Mouse (Mus musculus): Measurements from ENCODE around the gene Sult5a1.
"Not testable (repeated sequence)": the region's sequence is repeated elsewhere in the genome, so short reads cannot be mapped to it uniquely, and the experiment has no call there.

The Sult5a1 gene

GRCm38 (mm10) chr8:123157888-123158465 lies at the start of gene Sult5a1:
Gene Sult5a1 (minus strand): TSS chr8:123158315.
- ATAC-seq (ENCODE audit: insufficient number of reproducible peaks, low FRiP score, low TSS enrichment) = no peak

GRCm38 (mm10) chr8:123203571-123203970 lies 45.5 kb upstream of the Sult5a1 start:
- ATAC-seq (ENCODE audit: insufficient number of reproducible peaks, low FRiP score, low TSS enrichment) = no peak

DNA sequence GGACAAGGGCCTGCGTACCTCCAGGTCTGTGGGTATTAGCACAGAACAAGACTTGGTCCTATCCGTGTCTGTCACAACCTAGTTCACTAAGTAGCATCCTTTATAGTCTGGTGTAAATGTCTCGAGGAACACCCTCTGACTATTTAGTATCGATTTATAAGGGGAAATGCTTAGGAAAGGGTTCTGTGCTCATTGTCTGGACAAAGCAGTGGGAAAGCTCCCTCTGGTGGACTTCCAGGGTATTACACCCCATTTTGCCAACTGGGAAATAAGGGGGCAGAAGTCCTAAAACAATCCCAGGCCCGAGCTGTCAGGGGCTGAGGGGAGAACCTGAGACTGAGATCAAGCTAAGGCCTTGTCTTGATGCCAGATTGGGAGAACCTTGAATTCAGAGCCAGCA lies 44.2 kb upstream of the Sult5a1 start:
- ATAC-seq (ENCODE audit: insufficient number of reproducible peaks, low FRiP score, low TSS enrichment) = 0 out of 2 replicates have a peak, but pooled peaks have one; percentile 15

GRCm38 (mm10) chr8:123199864-123200263 lies 41.7 kb upstream of the Sult5a1 start:
- ATAC-seq (ENCODE audit: insufficient number of reproducible peaks, low FRiP score, low TSS enrichment) = no peak

- not testable (repeated sequence) for ATAC-seq (ENCODE audit: insufficient number of reproducible peaks, low FRiP score, low TSS enrichment)
Measured at GRCm38 (mm10) chr8:123197016-123197415, 38.9 kb upstream of the Sult5a1 start.

- ATAC-seq (ENCODE audit: insufficient number of reproducible peaks, low FRiP score, low TSS enrichment) = no peak
Measured at GRCm38 (mm10) chr8:123193771-123194170, 35.7 kb upstream of the Sult5a1 start.

GRCm38 (mm10) chr8:123191908-123192307 lies 33.8 kb upstream of the Sult5a1 start:
- no peak for ATAC-seq (ENCODE audit: insufficient number of reproducible peaks, low FRiP score, low TSS enrichment)

DNA sequence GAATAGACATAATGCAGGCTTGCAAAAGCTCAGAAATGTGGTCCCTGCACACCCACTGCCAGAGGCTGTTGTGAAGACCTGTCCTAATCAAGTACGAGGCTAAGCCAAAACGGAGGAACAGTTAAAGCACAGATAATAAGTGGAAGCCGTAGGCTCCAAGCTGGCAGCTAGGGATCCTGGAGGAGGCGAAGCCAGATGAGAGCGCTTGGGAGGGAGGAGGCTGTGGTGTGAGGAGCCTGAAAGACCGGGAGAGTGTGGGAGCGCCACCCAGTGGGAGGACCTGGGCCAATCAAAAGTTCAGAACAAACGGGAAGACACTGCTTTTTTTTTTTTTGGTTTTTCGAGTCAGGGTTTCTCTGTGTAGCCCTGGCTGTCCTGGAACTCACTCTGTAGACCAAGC lies 32.6 kb upstream of the Sult5a1 start:
- 0 out of 2 replicates have a peak, but pooled peaks have one; percentile 49 for ATAC-seq (ENCODE audit: insufficient number of reproducible peaks, low FRiP score, low TSS enrichment)

DNA sequence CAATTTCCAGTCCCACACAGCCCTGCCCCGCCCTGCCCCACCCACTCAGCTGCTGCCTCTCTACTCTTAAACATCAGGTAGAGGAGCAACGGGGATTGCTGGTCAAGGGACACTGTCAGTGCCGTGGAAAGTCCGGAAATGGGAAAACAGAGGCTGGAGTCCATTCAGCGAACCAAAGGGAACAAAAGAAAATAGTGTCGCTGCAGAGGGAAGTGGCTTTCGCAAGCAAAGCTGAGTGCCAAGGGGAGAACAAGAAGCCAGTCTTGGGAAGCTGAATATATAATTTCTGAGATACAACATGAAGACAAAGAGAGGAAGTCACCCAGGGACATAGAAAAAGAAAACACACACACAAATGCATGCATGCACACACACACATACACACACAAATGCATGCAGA lies 30.7 kb upstream of the Sult5a1 start:
- ATAC-seq (ENCODE audit: insufficient number of reproducible peaks, low FRiP score, low TSS enrichment) = no peak

- no peak for ATAC-seq (ENCODE audit: insufficient number of reproducible peaks, low FRiP score, low TSS enrichment)
Measured at GRCm38 (mm10) chr8:123188006-123188405, 29.9 kb upstream of the Sult5a1 start.

- no peak for ATAC-seq (ENCODE audit: insufficient number of reproducible peaks, low FRiP score, low TSS enrichment)
Measured at GRCm38 (mm10) chr8:123185566-123186409, 27.7 kb upstream of the Sult5a1 start, which contains the start of gene Dpep1. Gene Dpep1 (plus strand): TSS chr8:123186242.

DNA sequence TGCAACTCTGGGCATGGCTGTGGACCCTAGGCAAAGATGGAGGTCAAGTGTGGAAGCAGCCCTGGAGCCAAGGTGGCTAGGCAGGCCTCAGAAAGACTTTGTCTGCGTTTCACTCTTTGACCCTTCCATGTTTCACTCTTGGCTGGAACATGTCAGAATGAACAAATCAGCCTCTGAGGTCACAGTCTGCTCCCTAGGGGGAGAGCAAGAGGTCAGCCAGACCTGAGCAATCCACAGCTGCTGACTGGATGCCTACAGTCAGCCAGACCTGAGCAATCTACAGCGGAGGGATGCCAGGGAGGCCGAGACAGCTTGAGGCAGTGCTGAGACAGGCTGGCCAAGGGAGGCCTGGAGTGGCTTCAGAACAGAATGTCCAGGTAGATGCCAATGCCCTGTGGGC lies 23.3 kb upstream of the Sult5a1 start:
- ATAC-seq (ENCODE audit: insufficient number of reproducible peaks, low FRiP score, low TSS enrichment) = no peak

- no peak for ATAC-seq (ENCODE audit: insufficient number of reproducible peaks, low FRiP score, low TSS enrichment)
Measured at GRCm38 (mm10) chr8:123156070-123156773, 1.9 kb downstream of the Sult5a1 start.

- no peak for ATAC-seq (ENCODE audit: insufficient number of reproducible peaks, low FRiP score, low TSS enrichment)
Measured at GRCm38 (mm10) chr8:123155177-123155576, 2.9 kb downstream of the Sult5a1 start.

DNA sequence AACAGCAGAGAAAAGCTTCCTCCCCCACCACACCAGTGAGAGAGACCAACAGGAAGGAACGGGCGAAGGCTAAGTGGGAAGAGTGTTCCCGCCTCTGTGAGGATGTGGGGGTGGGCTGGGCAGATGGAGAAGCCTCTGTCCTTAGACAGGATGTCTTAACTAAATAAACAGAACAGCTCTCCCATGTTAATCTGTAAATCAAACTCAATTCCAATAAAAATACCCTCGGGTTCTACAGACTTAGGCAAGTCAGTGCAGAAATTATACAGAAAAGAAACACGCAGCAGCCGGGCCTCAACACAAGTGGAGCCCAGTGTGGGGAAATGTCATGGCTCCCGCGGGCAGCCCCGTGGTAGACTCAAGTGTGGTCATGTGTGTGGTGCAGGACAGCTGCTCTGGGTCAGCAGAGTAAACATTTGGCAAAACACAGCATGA lies 7.4 kb downstream of the Sult5a1 start:
- ATAC-seq (ENCODE audit: insufficient number of reproducible peaks, low FRiP score, low TSS enrichment) = no peak

DNA sequence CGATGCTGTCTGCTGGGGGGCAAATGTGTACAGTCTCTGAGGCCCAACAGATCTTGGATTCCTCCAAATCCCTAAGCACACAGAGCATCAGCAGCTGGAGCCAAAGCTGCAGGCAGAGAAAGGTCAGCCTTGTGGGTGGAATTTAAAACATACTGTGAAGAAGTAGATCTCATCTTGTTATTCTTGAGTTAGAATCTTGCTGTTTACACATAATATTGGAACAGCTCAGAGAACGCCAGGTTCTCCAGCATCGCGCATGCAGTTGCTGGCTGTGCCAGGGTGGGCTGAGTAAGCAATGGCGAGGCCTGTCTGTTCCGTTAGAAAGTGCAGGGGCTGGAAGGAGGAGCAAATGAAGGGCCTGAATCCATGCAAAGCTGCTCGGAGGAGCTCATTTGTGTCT lies 11.7 kb downstream of the Sult5a1 start:
- no peak for ATAC-seq (ENCODE audit: insufficient number of reproducible peaks, low FRiP score, low TSS enrichment)

DNA sequence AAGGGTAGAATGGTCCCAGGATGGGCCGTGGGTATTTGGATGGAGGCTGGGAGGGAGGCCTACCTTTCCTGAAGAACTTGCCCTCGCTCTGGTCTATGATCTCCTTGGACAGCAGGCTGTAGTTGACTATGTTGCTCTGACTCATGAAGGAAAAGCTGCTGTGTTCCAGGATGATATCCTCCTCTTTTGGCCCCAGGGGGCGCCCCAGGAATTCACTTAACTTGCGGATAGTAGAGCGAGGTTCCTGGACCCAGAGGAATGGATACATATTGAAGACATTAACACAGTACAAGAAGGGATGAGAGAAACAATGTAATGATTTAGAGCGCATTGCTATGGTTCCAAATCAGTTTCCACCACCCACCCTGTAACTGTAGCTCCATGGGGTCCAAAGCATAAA lies 12.8 kb downstream of the Sult5a1 start:
- no peak for ATAC-seq (ENCODE audit: insufficient number of reproducible peaks, low FRiP score, low TSS enrichment)

DNA sequence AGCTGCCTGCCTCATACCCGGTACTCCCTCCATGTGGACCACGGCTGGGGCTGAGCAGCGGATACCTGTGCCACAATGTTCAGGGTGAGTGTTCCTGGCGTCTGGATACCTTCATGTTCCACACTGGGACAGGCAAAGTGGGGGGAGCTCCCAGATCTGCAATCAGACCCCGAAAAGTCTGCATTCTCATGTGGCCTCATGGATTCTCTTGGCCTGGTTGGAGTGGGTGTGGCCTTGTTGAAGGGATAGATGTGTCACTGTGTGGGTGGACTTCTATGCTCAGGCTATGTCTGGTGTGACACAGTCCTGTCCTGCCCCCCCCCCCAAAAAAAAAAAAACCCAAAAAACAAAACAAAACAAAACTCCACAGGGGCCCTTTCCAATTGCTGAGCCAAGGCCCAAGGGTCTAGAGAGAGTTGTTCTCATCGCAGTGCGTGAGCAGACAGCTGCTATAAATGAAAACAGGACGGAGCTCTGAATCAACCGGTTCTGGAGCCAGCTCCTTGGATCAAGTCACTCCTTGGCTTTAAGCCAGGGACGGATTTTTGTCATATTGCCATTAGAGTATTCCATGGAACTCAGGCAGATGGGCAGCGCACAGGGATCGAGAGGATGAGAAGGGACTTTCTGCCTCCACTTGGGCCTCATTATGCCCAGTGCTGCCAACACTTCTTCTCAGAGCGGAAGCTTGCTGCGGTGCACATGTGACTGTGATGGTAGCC lies 16.2 kb downstream of the Sult5a1 start:
- ATAC-seq (ENCODE audit: insufficient number of reproducible peaks, low FRiP score, low TSS enrichment) = peak; percentile 70; the same call in 1 of the 2 replicates

DNA sequence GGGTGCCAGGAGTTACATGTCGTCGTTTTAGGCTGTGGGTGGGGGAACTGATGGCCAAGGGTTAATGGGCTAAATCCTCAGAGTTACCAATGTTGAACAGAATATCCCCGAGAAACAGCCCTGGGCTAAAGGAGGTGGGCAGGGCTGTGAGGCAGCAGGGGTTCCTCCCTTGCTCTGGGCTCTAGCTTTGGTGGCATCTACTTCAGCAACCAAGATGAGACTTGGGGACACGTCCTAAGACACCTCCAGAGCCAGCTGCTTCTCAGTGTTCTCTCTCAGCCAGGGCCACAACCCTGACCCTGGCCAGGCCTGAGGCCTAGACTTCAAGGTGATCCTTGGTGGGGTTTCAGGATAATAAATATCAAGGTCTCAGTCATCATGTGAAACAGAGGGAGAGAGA lies 19.4 kb downstream of the Sult5a1 start:
- no peak for ATAC-seq (ENCODE audit: insufficient number of reproducible peaks, low FRiP score, low TSS enrichment)

DNA sequence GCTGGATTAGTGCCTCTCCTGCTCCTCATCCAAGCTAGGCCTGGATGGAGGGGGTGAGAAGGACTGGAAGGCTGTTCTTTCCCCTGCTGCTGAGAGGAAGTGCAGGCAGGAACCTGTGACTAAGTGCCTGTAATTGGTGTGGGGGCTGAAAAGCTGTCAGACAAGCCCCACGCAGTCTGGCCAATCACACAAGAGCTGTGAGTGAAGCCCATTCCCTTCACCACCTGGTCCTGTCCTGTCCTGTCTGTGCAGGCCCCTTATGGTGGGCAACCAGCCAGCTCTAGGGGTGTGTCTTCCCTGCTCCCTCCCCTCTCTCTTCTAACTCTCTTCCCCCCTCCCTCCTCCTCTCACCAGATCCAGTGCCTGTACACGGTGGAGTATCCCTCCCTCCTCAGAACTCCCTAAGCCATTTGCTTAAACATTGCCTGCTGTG lies 20.5 kb downstream of the Sult5a1 start:
- ATAC-seq (ENCODE audit: insufficient number of reproducible peaks, low FRiP score, low TSS enrichment) = no peak
